Mouse (Mus musculus): ENCODE data around the gene Zfp791.
"Not testable (repeated sequence)": the region's sequence is repeated elsewhere in the genome, so short reads cannot be mapped to it uniquely, and the experiment has no call there.

DNA sequence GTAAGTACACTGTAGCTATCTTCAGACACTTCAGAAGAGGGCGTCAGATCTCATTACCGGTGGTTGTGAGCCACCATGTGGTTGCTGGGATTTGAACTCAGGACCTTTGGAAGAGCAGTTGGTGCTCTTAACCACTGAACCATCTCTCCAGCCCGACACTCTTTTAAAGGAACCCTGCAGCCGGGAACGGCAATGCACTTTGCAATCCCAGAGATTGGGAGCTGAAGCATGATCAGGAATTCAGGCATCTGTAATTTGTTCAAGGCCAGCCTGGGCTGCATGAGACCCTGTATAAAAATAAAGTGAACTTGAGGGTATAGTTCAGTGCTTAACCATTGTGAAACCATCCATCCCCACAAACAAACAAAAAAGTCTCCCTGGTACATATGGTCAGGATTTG, 2.6 kb downstream of the Zfp791 start:
- TF ChIP-seq CTCF, POLR2A (IDR thresholded peaks at IDR 0.05; ENCODE audit: extremely low read depth, insufficient read depth, low read length): not testable (repeated sequence)

Data from cortical plate, adult 2 months (tissue).